Mouse (Mus musculus): ENCODE measurements around the gene Spata3. TPM values are rescaled to one million over a fixed set of nuclear protein-coding genes. Genes with fewer than 3 reads are reported as not detected.

Gene Spata3
- total and polyA plus RNA-seq, 3 experiments = 0.80 TPM; not detected in 2

GRCm38 (mm10) chr1:86018235-86019055, 1.8 kb downstream of the Spata3 start:
- peak; percentile 32 to 33 for DNase-seq
- peak overlapping the region; percentile 39 for H3K4me3 ChIP-seq
- peaks cover 5% of the 10 kb centered on the region for H3K27me3 ChIP-seq (ENCODE audit: control insufficient read depth, insufficient read depth, low read length)
- no peaks in the 10 kb centered on the region for H3K79me2 ChIP-seq (replicated peaks; ENCODE audit: control insufficient read depth, insufficient read depth, low read length)
- 4% methylated on average over 60 of the region's 60 CpGs for WGBS
- no peaks in the 10 kb centered on the region for H3K4me1 ChIP-seq (ENCODE audit: control insufficient read depth, insufficient read depth, low read length)
- no peak overlapping the region for H3K27ac ChIP-seq
- TF ChIP-seq EP300 (IDR thresholded peaks at IDR 0.05; ENCODE audit: insufficient read depth, low read depth, low read length) (no peak), CTCF (IDR thresholded peaks at IDR 0.05) (peak; percentile 49), POLR2A (IDR thresholded peaks at IDR 0.05; ENCODE audit: insufficient read depth, low read depth, low read length) (no peak)
- intact Hi-C loops (cut with DNase I) = no loop called here
- H3K36me3 ChIP-seq (ENCODE audit: control insufficient read depth, insufficient read depth, low read length) = no peaks in the 10 kb centered on the region
- 0 out of 2 replicates have a peak overlapping the region, but pooled peaks have one; percentile 13 for H3K9ac ChIP-seq (ENCODE audit: low read depth, low read length)

GRCm38 (mm10) chr1:86021365-86021989, 4.9 kb downstream of the Spata3 start:
- WGBS = 69% methylated on average over 11 of the region's 11 CpGs
- H3K27me3 ChIP-seq (ENCODE audit: control insufficient read depth, insufficient read depth, low read length) = peaks cover 5% of the 10 kb centered on the region
- TF ChIP-seq CTCF (IDR thresholded peaks at IDR 0.05) (peak; percentile 27), EP300 (IDR thresholded peaks at IDR 0.05; ENCODE audit: insufficient read depth, low read depth, low read length) (no peak), POLR2A (IDR thresholded peaks at IDR 0.05; ENCODE audit: insufficient read depth, low read depth, low read length) (no peak)

GRCm38 (mm10) chr1:86032273-86032987, 15.8 kb downstream of the Spata3 start:
- H3K27ac ChIP-seq = no peak overlapping the region
- no peaks in the 10 kb centered on the region for H3K4me1 ChIP-seq (ENCODE audit: control insufficient read depth, insufficient read depth, low read length)
- no peak overlapping the region for H3K9ac ChIP-seq (ENCODE audit: low read depth, low read length)
- H3K79me2 ChIP-seq (replicated peaks; ENCODE audit: control insufficient read depth, insufficient read depth, low read length) = no peaks in the 10 kb centered on the region
- 27% methylated on average over 11 of the region's 11 CpGs for WGBS
- no peak overlapping the region for H3K4me3 ChIP-seq
- H3K36me3 ChIP-seq (ENCODE audit: control insufficient read depth, insufficient read depth, low read length) = no peaks in the 10 kb centered on the region
- intact Hi-C loops (cut with DNase I) = no loop called here
- no peaks in the 10 kb centered on the region for H3K27me3 ChIP-seq (ENCODE audit: control insufficient read depth, insufficient read depth, low read length)
- DNase-seq = no peak
- TF ChIP-seq EP300 (IDR thresholded peaks at IDR 0.05; ENCODE audit: insufficient read depth, low read depth, low read length) = no peak
- no peak for TF ChIP-seq CTCF (IDR thresholded peaks at IDR 0.05)
- no peak for TF ChIP-seq POLR2A (IDR thresholded peaks at IDR 0.05; ENCODE audit: insufficient read depth, low read depth, low read length)

More at GRCm38 (mm10) chr1:86021365-86021989, 4.9 kb downstream of the Spata3 start:
- Histone ChIP-seq H3K36me3 (ENCODE audit: control insufficient read depth, insufficient read depth, low read length) (no peaks in the 10 kb centered on the region), H3K9ac (ENCODE audit: low read depth, low read length) (no peak overlapping the region), H3K27ac (no peak overlapping the region), H3K79me2 (replicated peaks; ENCODE audit: control insufficient read depth, insufficient read depth, low read length) (no peaks in the 10 kb centered on the region), H3K4me3 (no peak overlapping the region), H3K4me1 (ENCODE audit: control insufficient read depth, insufficient read depth, low read length) (no peaks in the 10 kb centered on the region)
- DNase-seq = no peak
- intact Hi-C loops (cut with DNase I) = no loop called here

- H3K27ac ChIP-seq = peak overlapping the region; percentile 40
- H3K36me3 ChIP-seq (ENCODE audit: control insufficient read depth, insufficient read depth, low read length) = no peaks in the 10 kb centered on the region
- peaks cover 3% of the 10 kb centered on the region for H3K4me1 ChIP-seq (ENCODE audit: control insufficient read depth, insufficient read depth, low read length)
- WGBS = 41% methylated on average over 3 of the region's 3 CpGs
- DNase-seq = peak; percentile 48 to 62
- TF ChIP-seq POLR2A (IDR thresholded peaks at IDR 0.05; ENCODE audit: insufficient read depth, low read depth, low read length) (no peak), EP300 (IDR thresholded peaks at IDR 0.05; ENCODE audit: insufficient read depth, low read depth, low read length) (no peak), CTCF (IDR thresholded peaks at IDR 0.05) (no peak)
- H3K79me2 ChIP-seq (replicated peaks; ENCODE audit: control insufficient read depth, insufficient read depth, low read length) = no peaks in the 10 kb centered on the region
- H3K9ac ChIP-seq (ENCODE audit: low read depth, low read length) = no peak overlapping the region
- no peaks in the 10 kb centered on the region for H3K27me3 ChIP-seq (ENCODE audit: control insufficient read depth, insufficient read depth, low read length)
- H3K4me3 ChIP-seq = no peak overlapping the region
- intact Hi-C loops (cut with DNase I) = no loop called here
Observed at GRCm38 (mm10) chr1:86038191-86038951, 21.8 kb downstream of the Spata3 start.

- no peaks in the 10 kb centered on the region for H3K79me2 ChIP-seq (replicated peaks; ENCODE audit: control insufficient read depth, insufficient read depth, low read length)
- no peaks in the 10 kb centered on the region for H3K36me3 ChIP-seq (ENCODE audit: control insufficient read depth, insufficient read depth, low read length)
- TF ChIP-seq CTCF (IDR thresholded peaks at IDR 0.05) = no peak
- no peak for TF ChIP-seq POLR2A (IDR thresholded peaks at IDR 0.05; ENCODE audit: insufficient read depth, low read depth, low read length)
- TF ChIP-seq EP300 (IDR thresholded peaks at IDR 0.05; ENCODE audit: insufficient read depth, low read depth, low read length) = no peak
- intact Hi-C loops (cut with DNase I) = no loop called here
- H3K27me3 ChIP-seq (ENCODE audit: control insufficient read depth, insufficient read depth, low read length) = no peaks in the 10 kb centered on the region; the same call in 1 of the 2 replicates
- 57% methylated on average over 4 of the region's 4 CpGs for WGBS
- no peak overlapping the region for H3K9ac ChIP-seq (ENCODE audit: low read depth, low read length)
- H3K4me1 ChIP-seq (ENCODE audit: control insufficient read depth, insufficient read depth, low read length) = peaks cover 3% of the 10 kb centered on the region
- no peak overlapping the region for H3K4me3 ChIP-seq
- no peak for DNase-seq
- no peak overlapping the region for H3K27ac ChIP-seq
Observed at GRCm38 (mm10) chr1:86040131-86040530, 23.5 kb downstream of the Spata3 start.

Data from heart, adult 2 months (tissue).